Mouse (Mus musculus): Measurements from ENCODE around the gene Camkmt.

Gene Camkmt

GRCm38 (mm10) chr17:85372523-85372922 is 282.2 kb downstream of the Camkmt start:
- no peak for DNase-seq (ENCODE audit: low read depth)

GRCm38 (mm10) chr17:85374100-85374833 is 283.9 kb downstream of the Camkmt start:
- no peak for DNase-seq (ENCODE audit: low read depth)

- DNase-seq (ENCODE audit: low read depth) = no peak
Observed at GRCm38 (mm10) chr17:85374834-85375176, 284.5 kb downstream of the Camkmt start.

- no peak for DNase-seq (ENCODE audit: low read depth)
Observed at GRCm38 (mm10) chr17:85375523-85375922, 285.2 kb downstream of the Camkmt start.

GRCm38 (mm10) chr17:85377496-85377895 is 287.1 kb downstream of the Camkmt start:
- no peak for DNase-seq (ENCODE audit: low read depth)

GRCm38 (mm10) chr17:85379101-85379500 is 288.7 kb downstream of the Camkmt start:
- no peak for DNase-seq (ENCODE audit: low read depth)

- no peak for DNase-seq (ENCODE audit: low read depth)
Observed at GRCm38 (mm10) chr17:85381578-85382223, 291.3 kb downstream of the Camkmt start.

- DNase-seq (ENCODE audit: low read depth) = no peak
Observed at GRCm38 (mm10) chr17:85382344-85382743, 292.0 kb downstream of the Camkmt start.

- DNase-seq (ENCODE audit: low read depth) = no peak
Observed at GRCm38 (mm10) chr17:85382906-85383305, 292.6 kb downstream of the Camkmt start.

- DNase-seq (ENCODE audit: low read depth) = no peak
Observed at GRCm38 (mm10) chr17:85393091-85393890, 302.9 kb downstream of the Camkmt start.

- no peak for DNase-seq (ENCODE audit: low read depth)
Observed at GRCm38 (mm10) chr17:85393891-85394321, 303.6 kb downstream of the Camkmt start.

GRCm38 (mm10) chr17:85395502-85395901 is 305.1 kb downstream of the Camkmt start:
- no peak for DNase-seq (ENCODE audit: low read depth)

- no peak for DNase-seq (ENCODE audit: low read depth)
Observed at GRCm38 (mm10) chr17:85400751-85401150, 310.4 kb downstream of the Camkmt start.

- DNase-seq (ENCODE audit: low read depth) = no peak
Observed at GRCm38 (mm10) chr17:85405161-85405560, 314.8 kb downstream of the Camkmt start.

GRCm38 (mm10) chr17:85406195-85406594 is 315.8 kb downstream of the Camkmt start:
- DNase-seq (ENCODE audit: low read depth) = no peak

- no peak for DNase-seq (ENCODE audit: low read depth)
Observed at GRCm38 (mm10) chr17:85428831-85429230, 338.5 kb downstream of the Camkmt start.

GRCm38 (mm10) chr17:85432923-85433322 is 342.6 kb downstream of the Camkmt start:
- no peak for DNase-seq (ENCODE audit: low read depth)

- no peak for DNase-seq (ENCODE audit: low read depth)
Observed at GRCm38 (mm10) chr17:85443036-85443435, 352.7 kb downstream of the Camkmt start.

- DNase-seq (ENCODE audit: low read depth) = no peak
Observed at GRCm38 (mm10) chr17:85454419-85454983, 364.1 kb downstream of the Camkmt start.

- no peak for DNase-seq (ENCODE audit: low read depth)
Observed at GRCm38 (mm10) chr17:85455063-85455462, 364.7 kb downstream of the Camkmt start.

- DNase-seq (ENCODE audit: low read depth) = no peak
Observed at GRCm38 (mm10) chr17:85458075-85458474, 367.7 kb downstream of the Camkmt start.

GRCm38 (mm10) chr17:85458589-85458988 is 368.2 kb downstream of the Camkmt start:
- no peak for DNase-seq (ENCODE audit: low read depth)

GRCm38 (mm10) chr17:85461577-85461976 is 371.2 kb downstream of the Camkmt start:
- no peak for DNase-seq (ENCODE audit: low read depth)

All from induced T-regulatory cell, adult 2 months (primary cell).